Mouse (Mus musculus) c-Kit-positive CD71-positive TER-119-negative erythroid progenitor cells, embryonic 14.5 days (primary cell): Measurements from ENCODE around the gene Actr1b.

Source experiments
- DNase-seq: peaks from one replicate; pipeline ENCODE4 v3.0.0-alpha.2; 2013; ENCODE audit warnings: low read depth

Gene Actr1b

GRCm38 (mm10) chr1:36655039-36655438 lies 59.2 kb downstream of the Actr1b start:
- DNase-seq = no peak
